15 mouse cellular contexts compared by ENCODE assay signal in genomic region chr4:84308226-84308862, GRCm38 (mm10).
DNase-seq lines count a peak whose midpoint lies in the region; ATAC-seq and TF ChIP-seq lines count a peak whose summit lies in the region.
"Had no signal": no experiment of that assay in that cellular context is flagged by ENCODE, and none has a peak within 500 bp of the region (broad histone marks: within the 10 kb centered on the region; RNA-seq: fewer than 3 reads in every experiment).

No protein-coding gene starts in this region.

- H3K9me3 ChIP-seq in midbrain, embryonic 12.5 days, result no peaks in the 10 kb centered on the region
- H3K9me3 ChIP-seq in midbrain, postnatal 0 days (ENCODE audit: low read length), result no peaks in the 10 kb centered on the region
- H3K9me3 ChIP-seq in embryonic facial prominence, embryonic 11.5 days (replicated peaks; ENCODE audit: control insufficient read depth, low read length), result no peaks in the 10 kb centered on the region
- H3K9me3 ChIP-seq: heart, embryonic 15.5 days; liver, embryonic 13.5 days had no signal

- no peak overlapping the region for H3K4me3 ChIP-seq in midbrain, embryonic 12.5 days
- no peak overlapping the region for H3K4me3 ChIP-seq in midbrain, postnatal 0 days (ENCODE audit: low read depth, low read length)
- no peak overlapping the region for H3K4me3 ChIP-seq in embryonic facial prominence, embryonic 11.5 days (ENCODE audit: low read depth, low read length)
- no peak overlapping the region for H3K4me3 ChIP-seq in macrophage (ENCODE audit: inconsistent target)
- H3K4me3 ChIP-seq: heart, embryonic 15.5 days; liver, embryonic 13.5 days had no signal

- peak; percentile 58; the same call in 1 of the 2 replicates for ATAC-seq in midbrain, embryonic 12.5 days (ENCODE audit: low FRiP score, low read depth)
- no peak for ATAC-seq in midbrain, postnatal 0 days (ENCODE audit: low FRiP score)
- ATAC-seq in embryonic facial prominence, embryonic 11.5 days (replicated peaks; ENCODE audit: insufficient number of reproducible peaks, low FRiP score, low TSS enrichment, low read depth), result no peak
- ATAC-seq: Patski had no signal

- no peaks in the 10 kb centered on the region; the same call in 1 of the 2 replicates for H3K27me3 ChIP-seq in midbrain, embryonic 12.5 days
- no peaks in the 10 kb centered on the region for H3K27me3 ChIP-seq in midbrain, postnatal 0 days (ENCODE audit: insufficient read depth, low read length)
- no peaks in the 10 kb centered on the region for H3K27me3 ChIP-seq in embryonic facial prominence, embryonic 11.5 days (ENCODE audit: control insufficient read depth, insufficient read depth, low read length)
- H3K27me3 ChIP-seq: CH12.LX; liver, embryonic 13.5 days; Patski had no signal

- no peak for TF ChIP-seq CTCF in midbrain, postnatal 0 days (IDR thresholded peaks at IDR 0.05)

- H3K36me3 ChIP-seq in midbrain, embryonic 12.5 days, result no peaks in the 10 kb centered on the region
- no peaks in the 10 kb centered on the region for H3K36me3 ChIP-seq in midbrain, postnatal 0 days (ENCODE audit: insufficient read depth, low read length)
- no peaks in the 10 kb centered on the region for H3K36me3 ChIP-seq in embryonic facial prominence, embryonic 11.5 days (replicated peaks; ENCODE audit: control insufficient read depth, insufficient read depth, low read depth, low read length)
- no peaks in the 10 kb centered on the region for H3K36me3 ChIP-seq in macrophage (ENCODE audit: inconsistent target)
- H3K36me3 ChIP-seq: heart, embryonic 15.5 days; liver, embryonic 13.5 days had no signal

- intact Hi-C loops in heart, postnatal 14 days (cut with DNase I), result no loop called here

- H3K79me2 ChIP-seq in macrophage (ENCODE audit: inconsistent target), result no peaks in the 10 kb centered on the region

- H3K4me1 ChIP-seq in midbrain, embryonic 12.5 days, result no peaks in the 10 kb centered on the region; the same call in 1 of the 2 replicates
- H3K4me1 ChIP-seq in midbrain, postnatal 0 days (ENCODE audit: insufficient read depth, low read length), result no peaks in the 10 kb centered on the region; the same call in 1 of the 2 replicates
- peaks cover 2% of the 10 kb centered on the region; the same call in 1 of the 2 replicates for H3K4me1 ChIP-seq in embryonic facial prominence, embryonic 11.5 days (ENCODE audit: control insufficient read depth, insufficient read depth, low read length)
- H3K4me1 ChIP-seq: liver, embryonic 13.5 days had no signal

- no peak overlapping the region for H3K27ac ChIP-seq in midbrain, embryonic 12.5 days (replicated peaks)
- no peak overlapping the region for H3K27ac ChIP-seq in midbrain, postnatal 0 days (ENCODE audit: low read depth, low read length)
- H3K27ac ChIP-seq in embryonic facial prominence, embryonic 11.5 days (replicated peaks; ENCODE audit: low read depth, low read length), result no peak overlapping the region
- H3K27ac ChIP-seq in macrophage, result peak overlapping the region; percentile 39
- H3K27ac ChIP-seq: heart, embryonic 15.5 days; liver, embryonic 13.5 days had no signal

- H3K9ac ChIP-seq in midbrain, embryonic 12.5 days (replicated peaks), result no peak overlapping the region
- no peak overlapping the region for H3K9ac ChIP-seq in midbrain, postnatal 0 days (replicated peaks; ENCODE audit: low read length, poor library complexity, severe bottlenecking)
- no peak overlapping the region for H3K9ac ChIP-seq in embryonic facial prominence, embryonic 11.5 days (replicated peaks; ENCODE audit: low read length)
- H3K9ac ChIP-seq: heart, embryonic 15.5 days; liver, embryonic 13.5 days had no signal

- H3K4me2 ChIP-seq in midbrain, embryonic 12.5 days (replicated peaks), result no peak overlapping the region
- no peak overlapping the region for H3K4me2 ChIP-seq in midbrain, postnatal 0 days (ENCODE audit: low read depth, low read length, poor library complexity, severe bottlenecking)
- no peak overlapping the region for H3K4me2 ChIP-seq in embryonic facial prominence, embryonic 11.5 days (ENCODE audit: low read depth, low read length)
- H3K4me2 ChIP-seq: heart, embryonic 15.5 days; liver, embryonic 13.5 days had no signal

- no peak for DNase-seq in midbrain, postnatal 0 days (ENCODE audit: low spot score)
- peak; percentile 36 for DNase-seq in embryo, embryonic 10 days (ENCODE audit: low spot score)
- DNase-seq in embryonic facial prominence, embryonic 11.5 days (ENCODE audit: low spot score), result peak; percentile 40
- DNase-seq in heart, postnatal 14 days, result no peak
- DNase-seq in heart, adult 8-10 months (ENCODE audit: low spot score), result no peak
- DNase-seq: adrenal gland, adult 2 months; cerebellum, postnatal 25 days; kidney, adult 2 months; liver, embryonic 13.5 days; spleen, adult 18-20 months had no signal

- 57% methylated on average over 4 of the region's 4 CpGs for WGBS in midbrain, embryonic 12.5 days
- WGBS in midbrain, postnatal 0 days, result 28% methylated on average over 4 of the region's 4 CpGs
- WGBS in embryonic facial prominence, embryonic 11.5 days, result 28% methylated on average over 4 of the region's 4 CpGs
- WGBS in macrophage (ENCODE audit: missing documents), result 5% methylated on average over 4 of the region's 4 CpGs

Comparison
In these comparisons a context has a peak if more than half of its experiments do, and no peak if none do; other contexts are left out.
1. DNase-seq: peak in embryo, embryonic 10 days (single experiment) and embryonic facial prominence, embryonic 11.5 days (single experiment); none in midbrain, postnatal 0 days (single experiment), heart, postnatal 14 days (0 of 2) and heart, adult 8-10 months (single experiment).